Mouse (Mus musculus) retina, adult 2 months (tissue): ENCODE measurements around the gene Samd4b.

Source experiments
- DNase-seq: peaks from one replicate; pipeline ENCODE4 v3.0.0-alpha.2; 2012; ENCODE audit warnings: low read depth, low spot score

Gene Samd4b

GRCm38 (mm10) chr7:28378769-28379651 is 218.9 kb downstream of the Samd4b start:
- DNase-seq: peak; percentile 60

GRCm38 (mm10) chr7:28378066-28378690 is 219.8 kb downstream of the Samd4b start:
- no peak for DNase-seq

- DNase-seq: no peak
Measured at GRCm38 (mm10) chr7:28377190-28378065, 220.5 kb downstream of the Samd4b start.

- no peak for DNase-seq
Measured at GRCm38 (mm10) chr7:28376011-28376771, 221.8 kb downstream of the Samd4b start.

- DNase-seq: no peak
Measured at GRCm38 (mm10) chr7:28375176-28375921, 222.6 kb downstream of the Samd4b start.

GRCm38 (mm10) chr7:28374647-28375046 is 223.3 kb downstream of the Samd4b start:
- DNase-seq: no peak

- no peak for DNase-seq
Measured at GRCm38 (mm10) chr7:28373891-28374495, 224.0 kb downstream of the Samd4b start.

GRCm38 (mm10) chr7:28373131-28373581 is 224.8 kb downstream of the Samd4b start:
- DNase-seq: peak; percentile 70

GRCm38 (mm10) chr7:28372251-28373108 is 225.5 kb downstream of the Samd4b start, which contains the start of gene Plekhg2:
TSS of gene Plekhg2 (minus strand) at chr7:28372599.
- DNase-seq: peak; percentile 92

GRCm38 (mm10) chr7:28371514-28371989 is 226.4 kb downstream of the Samd4b start:
- no peak for DNase-seq

GRCm38 (mm10) chr7:28370977-28371513 is 226.9 kb downstream of the Samd4b start:
- DNase-seq: no peak

GRCm38 (mm10) chr7:28370051-28370450 is 227.9 kb downstream of the Samd4b start:
- DNase-seq: no peak

- no peak for DNase-seq
Measured at GRCm38 (mm10) chr7:28368276-28368920, 229.5 kb downstream of the Samd4b start.

GRCm38 (mm10) chr7:28367663-28368275 is 230.2 kb downstream of the Samd4b start:
- no peak for DNase-seq

- DNase-seq: no peak
Measured at GRCm38 (mm10) chr7:28362441-28363060, 235.4 kb downstream of the Samd4b start.

GRCm38 (mm10) chr7:28361647-28362341 is 236.2 kb downstream of the Samd4b start:
- DNase-seq: no peak
